Mouse (Mus musculus) E14TG2a.4 (cell line): ENCODE measurements around the gene Nfya.
"Not testable (repeated sequence)": the region's sequence is repeated elsewhere in the genome, so short reads cannot be mapped to it uniquely, and the experiment has no call there.

Source experiments
- CTCF ChIP-seq: conservative IDR thresholded peaks from 2 replicates; pipeline ENCODE4 v1.5.1; 2014; ENCODE audit warnings: low read length
- NANOG ChIP-seq: IDR thresholded peaks from 2 replicates; pipeline ENCODE4 v1.6.1; 2014; ENCODE audit warnings: borderline replicate concordance, low read length, mixed read lengths

GRCm38 (mm10) chr17:48352976-48353375 is 56.7 kb downstream of the Nfya start:
- TF ChIP-seq CTCF = not testable (repeated sequence)
- TF ChIP-seq NANOG = 0 out of 2 replicates have a peak, but pooled peaks have one; percentile 7
